Mouse (Mus musculus) right cerebral cortex, postnatal 25 days (tissue): ENCODE data around the gene Gm20517.
"Not testable (repeated sequence)": the region's sequence is repeated elsewhere in the genome, so short reads cannot be mapped to it uniquely, and the experiment has no call there.

Source experiments
- DNase-seq: peaks from one replicate; pipeline ENCODE4 v3.0.0; 2022

The Gm20517 gene

DNA sequence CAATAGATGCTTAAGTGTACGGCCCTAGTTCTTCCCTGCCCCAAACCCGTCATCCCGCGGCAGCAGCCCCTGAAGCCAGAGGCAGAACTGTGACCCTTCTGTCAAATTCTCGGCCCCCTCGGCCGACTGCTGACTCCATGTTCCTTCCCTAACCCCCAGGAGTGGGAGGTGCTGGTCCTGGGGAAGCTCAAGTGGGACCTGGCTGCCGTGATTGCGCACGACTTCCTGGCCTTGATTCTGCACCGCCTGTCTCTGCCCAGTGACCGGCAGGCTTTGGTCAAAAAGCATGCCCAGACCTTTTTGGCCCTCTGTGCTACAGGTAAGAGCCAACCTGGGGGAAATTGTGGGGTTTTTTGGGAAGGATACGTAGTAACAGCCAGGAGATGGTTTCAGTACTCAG, 14.1 kb upstream of the Gm20517 start:
- no peak for DNase-seq

GRCm38 (mm10) chr17:47597838-47598579, 13.4 kb upstream of the Gm20517 start:
- DNase-seq = peak; percentile 33

DNA sequence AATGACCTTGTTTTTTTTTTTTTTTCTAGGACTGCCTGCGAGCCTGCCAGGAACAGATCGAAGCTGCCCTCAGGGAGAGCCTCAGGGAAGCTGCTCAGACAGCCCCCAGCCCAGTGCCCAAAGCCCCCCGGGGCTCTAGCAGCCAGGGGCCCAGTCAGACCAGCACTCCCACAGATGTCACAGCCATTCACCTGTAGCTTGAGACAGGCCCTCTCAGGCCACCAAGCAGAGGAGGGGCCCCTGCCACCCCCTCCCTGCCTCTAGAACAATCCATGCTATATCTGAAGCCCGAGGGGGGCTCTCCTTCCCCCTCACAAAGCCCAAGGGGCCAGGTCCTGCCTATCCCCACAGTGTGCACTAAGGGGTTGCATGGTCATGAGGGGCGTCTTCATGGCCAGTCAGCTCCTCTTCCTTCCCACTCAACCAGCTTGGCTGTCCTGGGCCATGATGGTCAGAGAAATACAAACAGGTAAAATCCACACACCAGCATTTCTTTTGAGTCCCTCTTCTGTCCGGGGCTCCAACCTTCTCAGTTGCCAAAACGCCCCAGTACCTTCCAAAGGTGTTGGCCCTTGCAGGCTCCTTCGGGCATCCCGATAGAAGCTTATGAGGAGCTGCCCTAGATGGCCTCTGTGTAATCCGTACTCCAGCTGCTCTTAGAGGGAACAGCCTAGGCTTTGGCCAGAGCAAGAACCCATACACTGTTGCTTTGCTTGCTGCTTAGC, 12.6 kb upstream of the Gm20517 start:
- DNase-seq = not testable (repeated sequence)

GRCm38 (mm10) chr17:47599511-47600297, 11.7 kb upstream of the Gm20517 start:
- no peak for DNase-seq

DNA sequence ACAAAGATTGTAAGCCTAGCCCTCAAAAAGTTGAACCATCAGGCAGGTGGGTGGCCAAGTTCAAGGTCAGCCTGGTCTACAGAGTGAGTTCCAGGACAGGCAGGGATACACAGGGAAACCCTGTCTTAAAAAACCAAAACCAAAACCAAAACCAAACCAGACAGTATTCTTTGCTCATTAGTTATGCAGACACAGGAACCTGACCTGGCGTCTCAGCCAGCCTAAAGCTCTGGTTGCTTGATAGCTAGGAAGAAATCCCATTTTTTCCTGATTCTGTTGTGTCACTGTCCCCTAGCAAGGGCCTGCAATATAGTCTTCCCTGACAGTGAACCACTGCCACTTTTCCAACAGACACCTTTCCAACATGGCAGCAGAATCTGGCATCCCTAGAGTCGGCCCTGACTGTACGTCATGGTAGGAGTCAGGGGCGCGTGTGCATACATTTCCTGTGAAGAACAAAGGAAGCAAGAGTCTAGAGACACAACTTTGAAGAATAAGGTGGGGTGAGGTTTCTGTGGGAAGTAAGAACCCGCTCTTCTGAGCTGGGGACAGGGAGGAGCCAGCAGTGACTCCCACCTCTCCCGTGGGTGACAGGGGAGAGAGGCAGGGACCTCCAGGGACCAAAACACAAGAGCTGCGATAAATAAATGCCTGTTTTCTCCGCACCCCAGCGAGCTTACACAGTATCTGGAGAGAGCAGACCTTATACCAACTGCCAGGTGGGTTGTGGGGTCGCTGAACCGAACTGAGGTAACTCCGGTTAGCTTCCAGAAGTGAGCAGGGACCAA, 10.6 kb upstream of the Gm20517 start:
- no peak for DNase-seq

GRCm38 (mm10) chr17:47601389-47601755, 10.0 kb upstream of the Gm20517 start:
- no peak for DNase-seq

- DNase-seq = no peak
Measured at GRCm38 (mm10) chr17:47602289-47602688, 9.1 kb upstream of the Gm20517 start.

GRCm38 (mm10) chr17:47606220-47606619, 5.2 kb upstream of the Gm20517 start:
- DNase-seq = no peak

DNA sequence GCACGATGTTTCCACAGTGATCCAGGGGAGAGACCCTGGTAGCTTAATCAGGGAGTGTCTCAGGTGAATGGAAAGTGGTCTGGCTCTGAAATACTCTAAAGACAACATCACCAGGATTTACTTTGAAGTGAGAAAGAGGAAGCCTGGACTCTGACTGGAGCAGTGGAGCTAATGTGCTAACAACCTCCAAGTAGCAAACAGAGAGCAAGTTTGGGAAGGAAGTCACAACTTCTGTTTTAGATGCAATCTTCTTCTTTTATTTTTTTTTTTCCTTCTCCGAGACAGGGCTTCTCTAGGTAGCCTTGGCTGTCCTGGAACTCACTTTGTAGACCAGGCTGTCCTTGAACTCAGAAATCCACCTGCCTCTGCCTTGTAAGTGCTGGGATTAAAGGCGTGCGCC, 2.2 kb upstream of the Gm20517 start:
- no peak for DNase-seq

- DNase-seq = no peak
Measured at GRCm38 (mm10) chr17:47611661-47611982, 233 bp downstream of the Gm20517 start.

DNA sequence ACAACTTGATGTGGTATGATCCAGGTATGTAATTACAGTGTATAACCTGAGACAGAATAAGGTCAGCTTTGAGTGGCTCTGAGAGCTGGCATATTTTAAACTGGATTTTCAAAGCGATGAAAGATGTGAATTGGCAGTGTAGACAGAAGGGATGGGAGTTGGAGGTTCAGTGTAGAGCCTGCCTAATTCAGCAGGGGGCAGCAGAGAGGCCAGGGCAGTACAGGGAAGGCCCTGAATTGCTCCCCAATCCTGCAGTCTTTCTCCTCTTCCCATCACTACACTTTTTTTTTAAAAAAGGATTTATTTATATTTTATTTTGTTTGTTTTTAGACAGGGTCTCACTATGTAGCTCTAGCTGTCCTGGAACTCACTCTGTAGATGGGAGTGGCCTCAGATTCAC, 2.6 kb downstream of the Gm20517 start:
- no peak for DNase-seq

GRCm38 (mm10) chr17:47616119-47616518, 4.7 kb downstream of the Gm20517 start:
- no peak for DNase-seq

DNA sequence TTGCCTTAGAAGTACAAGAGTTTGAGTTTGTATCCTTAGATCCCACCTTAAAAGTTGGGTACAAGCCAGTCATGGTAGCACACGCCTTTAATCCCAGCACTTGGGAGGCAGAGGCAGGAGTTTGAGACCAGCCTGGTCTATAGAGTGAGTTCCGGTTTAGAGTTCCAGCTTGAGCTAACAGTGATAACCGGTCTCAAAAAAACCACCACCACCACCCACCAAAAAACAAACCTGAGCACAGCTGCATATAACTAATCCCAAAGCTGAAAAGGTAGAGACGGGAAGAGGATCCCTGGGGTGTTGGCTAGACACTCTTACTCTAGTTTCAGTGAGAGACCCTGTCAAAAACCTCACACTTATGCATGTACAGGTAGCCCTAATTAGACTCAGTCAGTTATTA, 5.3 kb downstream of the Gm20517 start:
- no peak for DNase-seq

DNA sequence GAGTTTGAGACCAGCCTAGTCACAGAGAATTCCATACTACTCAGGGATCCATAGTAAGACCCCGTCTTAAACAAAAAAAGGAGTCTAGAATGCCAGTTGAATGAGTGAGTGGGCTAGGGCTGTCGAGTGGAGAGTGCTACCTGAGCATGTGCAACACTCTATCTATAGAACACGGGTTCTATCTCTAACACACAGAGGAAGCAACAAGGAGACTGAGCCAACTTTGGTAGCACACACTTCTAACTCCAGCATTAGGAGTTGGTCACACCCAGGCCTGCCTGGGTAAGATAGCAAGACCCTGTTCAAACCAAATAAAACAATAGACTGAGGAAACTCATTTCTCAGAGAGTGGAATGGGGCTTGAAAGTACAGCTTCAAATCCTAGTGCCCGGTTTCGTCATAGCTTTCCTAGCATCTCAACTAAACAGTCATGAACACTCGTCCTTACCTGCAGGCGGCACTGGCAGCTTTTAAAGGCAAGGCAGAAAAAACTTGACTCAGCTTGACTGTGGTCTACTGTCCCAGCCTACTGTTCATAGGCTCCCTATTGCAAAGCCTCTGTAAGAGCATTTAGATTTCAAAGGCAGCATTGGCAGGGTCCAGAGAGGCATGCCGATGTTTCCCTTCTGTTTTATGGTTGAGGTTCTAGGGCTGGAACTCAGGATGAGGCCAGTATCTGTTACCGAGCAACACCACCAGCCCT, 6.4 kb downstream of the Gm20517 start:
- DNase-seq = no peak

- DNase-seq = no peak
Measured at GRCm38 (mm10) chr17:47618556-47619311, 7.3 kb downstream of the Gm20517 start.

- no peak for DNase-seq
Measured at GRCm38 (mm10) chr17:47622912-47623554, 11.6 kb downstream of the Gm20517 start.

DNA sequence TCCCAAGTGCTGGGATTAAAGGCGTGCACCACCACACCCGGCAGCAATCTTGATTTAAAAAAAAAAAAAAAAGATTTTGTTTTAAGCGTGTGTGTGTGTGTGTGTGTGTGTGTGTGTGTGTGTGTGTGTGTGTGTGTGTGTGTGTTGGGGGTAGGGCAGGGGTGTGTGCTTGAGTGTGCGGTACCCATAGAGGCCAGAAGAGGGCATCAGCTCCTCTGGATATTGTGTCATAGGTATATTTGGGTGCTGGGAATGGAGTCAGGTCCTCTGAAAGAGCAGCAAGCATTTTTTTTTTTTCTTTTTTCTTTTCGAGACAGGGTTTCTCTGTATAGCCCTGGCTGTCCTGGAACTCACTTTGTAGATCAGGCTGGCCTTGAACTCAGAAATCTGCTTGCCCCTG, 13.2 kb downstream of the Gm20517 start:
- DNase-seq = not testable (repeated sequence)

GRCm38 (mm10) chr17:47625088-47625487, 13.7 kb downstream of the Gm20517 start:
- DNase-seq = no peak

- DNase-seq = no peak
Measured at GRCm38 (mm10) chr17:47626031-47626430, 14.6 kb downstream of the Gm20517 start.

DNA sequence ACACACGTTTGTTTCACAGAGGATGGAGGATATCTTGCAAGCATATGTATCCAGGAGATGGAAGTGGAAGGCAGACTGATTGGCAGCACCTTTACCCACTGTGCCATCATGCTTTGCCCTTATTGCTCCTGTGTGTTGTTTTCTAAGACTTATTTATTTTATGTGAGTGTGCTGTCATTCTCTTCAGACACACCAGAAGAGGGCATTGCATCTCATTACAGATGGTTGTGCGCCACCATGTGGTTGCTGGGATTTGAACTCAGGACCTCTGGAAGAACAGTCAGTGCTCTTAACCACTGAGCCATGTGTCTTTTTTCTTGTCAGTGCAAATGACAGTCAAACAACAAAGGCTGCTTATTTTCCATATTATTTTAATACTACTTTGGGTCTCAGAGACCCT, 16.4 kb downstream of the Gm20517 start:
- DNase-seq = no peak
